Mouse (Mus musculus): ENCODE results near the gene Gm20388. TPM values are rescaled to one million over a fixed set of nuclear protein-coding genes. Genes with fewer than 3 reads are reported as not detected.

The Gm20388 gene
- total RNA-seq, 4 experiments from 2014 or later = 0.17 to 15.1 (median 6.6) TPM

DNA sequence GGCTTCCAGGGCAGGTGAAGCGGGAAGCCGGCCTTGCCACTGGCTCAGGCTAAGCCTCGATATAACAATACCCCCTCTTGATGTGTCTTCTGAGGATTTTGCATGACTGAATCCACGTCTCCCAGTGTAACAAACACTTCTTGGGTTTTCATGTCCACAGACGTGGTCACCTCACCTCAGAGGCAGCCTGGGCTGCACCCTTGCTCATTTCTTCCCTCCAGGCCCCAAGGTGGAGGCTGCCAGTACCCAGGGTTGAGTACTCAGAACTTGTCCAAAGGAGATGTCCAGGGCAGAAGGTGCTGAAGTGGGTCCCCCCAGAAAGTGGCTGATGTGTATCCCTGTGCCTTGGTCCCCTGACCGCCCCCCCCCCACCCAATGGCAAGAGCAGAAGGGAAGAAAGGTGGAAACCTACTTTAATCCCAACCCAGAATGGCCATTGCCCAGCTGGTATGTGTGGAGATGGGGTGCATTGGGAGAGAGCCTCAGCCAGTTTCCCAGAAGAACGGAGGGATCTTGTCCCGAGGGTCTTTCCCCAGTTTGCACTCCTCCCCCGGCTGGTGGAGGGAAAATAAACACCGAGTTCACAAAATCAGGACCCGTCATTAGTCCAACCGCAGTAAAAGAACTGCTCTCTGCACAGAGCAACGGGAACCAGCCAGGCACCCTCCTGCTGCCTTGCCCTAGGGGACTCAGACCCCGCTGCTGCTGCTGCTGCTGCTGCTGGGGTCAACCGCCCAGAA lies 1163.6 kb downstream of the Gm20388 start:
- no peak for DNase-seq (ENCODE audit: low spot score in 2 of 2)

DNA sequence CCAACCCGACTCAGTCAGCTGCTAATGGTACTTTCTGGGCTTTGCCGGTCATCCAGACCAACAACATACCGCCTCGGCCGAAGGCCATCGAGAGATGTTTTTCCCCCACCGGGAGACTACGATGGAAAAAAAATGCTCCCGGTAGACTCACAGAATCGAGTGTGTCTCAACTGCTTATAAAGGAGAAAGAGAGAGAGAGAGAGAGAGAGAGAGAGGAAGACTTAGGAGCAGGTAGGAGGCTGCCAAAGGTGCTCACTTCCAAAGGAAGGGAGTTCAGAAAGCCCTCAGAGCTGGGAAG lies 1164.2 kb downstream of the Gm20388 start:
- no peak for DNase-seq (ENCODE audit: low spot score in 2 of 2)

DNA sequence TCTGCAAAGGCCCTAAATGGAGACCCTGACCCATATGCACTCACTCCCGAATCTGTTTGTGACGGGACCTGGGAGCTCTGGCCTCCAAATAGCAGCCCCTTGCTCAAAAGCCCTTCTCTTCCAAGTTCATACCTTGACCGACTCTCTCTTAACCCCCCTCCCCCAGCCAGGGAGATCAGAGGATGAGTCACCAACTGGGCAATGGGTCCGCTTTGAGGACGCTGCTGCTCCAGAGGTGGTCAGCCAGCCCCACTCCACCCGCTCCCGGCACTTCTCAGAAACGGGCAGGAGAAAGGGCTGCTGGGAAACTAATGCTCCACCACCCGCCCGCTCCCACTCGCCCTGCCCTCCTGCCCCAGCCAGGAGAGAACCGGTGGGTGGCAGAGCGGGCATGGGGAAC lies 1165.3 kb downstream of the Gm20388 start:
- no peak for DNase-seq (ENCODE audit: low spot score in 2 of 2)

GRCm38 (mm10) chr8:121076555-121076954 lies 1165.9 kb downstream of the Gm20388 start:
- DNase-seq (ENCODE audit: low spot score in 2 of 2) = no peak

DNA sequence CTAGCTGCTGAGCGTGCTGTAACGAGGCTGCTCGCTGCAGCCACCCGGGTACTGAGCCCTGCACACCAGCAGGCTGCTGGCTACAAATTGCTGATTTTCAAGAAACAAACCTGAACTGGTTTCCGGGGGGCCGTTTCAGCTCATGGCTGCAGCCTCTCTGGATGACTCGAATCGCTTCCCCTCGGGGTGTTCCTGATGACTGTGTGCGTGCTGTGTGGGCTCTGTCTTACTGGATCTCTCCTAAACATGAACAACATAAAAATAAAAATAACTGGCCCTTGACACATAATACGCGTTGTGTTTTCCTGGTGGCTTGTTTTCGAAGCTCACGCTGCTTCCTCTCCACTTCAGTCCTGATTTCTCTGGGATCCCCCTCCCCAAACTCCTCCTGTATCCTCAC lies 1168.1 kb downstream of the Gm20388 start:
- no peak for DNase-seq (ENCODE audit: low spot score in 2 of 2)

DNA sequence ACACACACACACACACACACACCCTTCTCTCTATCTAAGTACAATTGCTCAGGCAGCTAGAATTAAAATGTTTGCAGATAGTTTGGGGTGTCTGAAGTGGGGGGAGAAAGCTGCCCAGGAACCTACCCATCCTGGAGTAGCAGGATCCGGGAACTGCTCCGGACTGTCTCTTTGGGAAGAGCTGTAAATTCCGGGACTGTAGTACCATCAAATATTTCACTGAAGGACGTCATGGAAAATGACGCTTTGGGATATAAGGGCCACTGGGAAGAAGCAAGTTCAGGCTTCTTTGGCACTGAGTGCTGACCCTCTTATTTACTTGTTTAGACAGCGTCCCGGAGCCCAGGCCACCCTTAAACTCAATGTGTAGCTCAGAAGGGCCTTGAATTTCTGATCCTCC lies 1168.6 kb downstream of the Gm20388 start:
- DNase-seq (ENCODE audit: low spot score in 2 of 2) = no peak

- DNase-seq (ENCODE audit: low spot score in 2 of 2) = no peak
Measured at GRCm38 (mm10) chr8:121079944-121080343, 1169.3 kb downstream of the Gm20388 start.

DNA sequence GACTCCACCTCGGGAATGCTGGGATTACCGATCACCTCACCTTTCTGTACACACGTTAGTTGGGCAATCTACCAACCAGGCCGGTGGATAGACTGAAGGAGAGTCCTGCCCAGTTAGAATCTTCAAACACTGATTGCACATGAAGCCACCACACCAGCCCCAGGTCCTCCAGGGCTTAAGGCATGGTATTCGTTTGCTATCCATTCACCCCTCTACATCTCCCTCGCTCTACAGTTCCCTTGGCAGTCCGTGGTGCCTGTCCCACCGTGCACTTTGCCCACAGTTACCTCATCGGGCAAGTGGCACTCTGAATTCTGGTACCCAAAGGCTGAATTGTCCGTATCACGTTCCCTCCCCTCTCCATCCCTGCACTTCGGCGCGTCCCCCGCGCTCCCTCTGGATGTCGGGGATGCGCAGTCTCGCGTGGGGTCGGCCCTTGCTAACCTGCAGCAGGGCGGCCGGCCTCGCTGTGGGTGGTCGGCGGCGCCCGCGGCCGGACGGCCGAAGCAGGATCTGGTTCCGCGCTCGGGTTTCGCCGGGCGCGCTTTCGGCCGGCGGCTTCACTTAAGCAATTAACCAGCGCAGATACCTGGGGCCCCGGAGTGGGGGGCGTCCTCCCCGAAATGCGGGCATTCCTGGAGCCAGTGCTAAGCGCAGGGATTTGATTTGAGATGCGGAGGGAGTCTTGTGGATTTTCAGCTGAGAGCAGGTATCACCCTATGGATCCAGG lies 1169.9 kb downstream of the Gm20388 start:
- no peak for DNase-seq (ENCODE audit: low spot score in 2 of 2)

DNA sequence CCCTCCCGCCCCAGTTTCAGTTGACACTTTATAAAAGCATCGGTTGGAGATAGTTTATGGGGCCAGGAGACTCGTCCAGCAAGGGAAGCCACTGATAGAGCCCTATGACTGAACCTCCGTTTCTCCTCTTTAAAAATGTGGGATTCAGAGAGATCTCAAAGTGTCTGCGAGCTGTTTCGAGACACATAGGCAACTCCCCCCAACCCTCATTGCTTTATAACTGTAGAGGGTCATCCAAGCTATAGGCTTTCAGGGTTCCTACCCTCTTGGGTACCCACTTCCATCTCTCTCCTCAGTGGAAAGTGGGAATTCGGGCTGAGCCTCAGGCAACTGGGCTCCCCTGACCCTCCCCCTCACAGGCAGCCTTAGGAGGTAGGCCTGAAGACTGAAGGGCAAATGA lies 1170.8 kb downstream of the Gm20388 start:
- no peak for DNase-seq (ENCODE audit: low spot score in 2 of 2)

- DNase-seq (ENCODE audit: low spot score in 2 of 2) = no peak
Measured at GRCm38 (mm10) chr8:121082218-121083092, 1171.8 kb downstream of the Gm20388 start.

- DNase-seq (ENCODE audit: low spot score in 2 of 2) = no peak
Measured at GRCm38 (mm10) chr8:121083093-121083935, 1172.7 kb downstream of the Gm20388 start.

- no peak for DNase-seq (ENCODE audit: low spot score in 2 of 2)
Measured at GRCm38 (mm10) chr8:121083936-121084209, 1173.2 kb downstream of the Gm20388 start.

DNA sequence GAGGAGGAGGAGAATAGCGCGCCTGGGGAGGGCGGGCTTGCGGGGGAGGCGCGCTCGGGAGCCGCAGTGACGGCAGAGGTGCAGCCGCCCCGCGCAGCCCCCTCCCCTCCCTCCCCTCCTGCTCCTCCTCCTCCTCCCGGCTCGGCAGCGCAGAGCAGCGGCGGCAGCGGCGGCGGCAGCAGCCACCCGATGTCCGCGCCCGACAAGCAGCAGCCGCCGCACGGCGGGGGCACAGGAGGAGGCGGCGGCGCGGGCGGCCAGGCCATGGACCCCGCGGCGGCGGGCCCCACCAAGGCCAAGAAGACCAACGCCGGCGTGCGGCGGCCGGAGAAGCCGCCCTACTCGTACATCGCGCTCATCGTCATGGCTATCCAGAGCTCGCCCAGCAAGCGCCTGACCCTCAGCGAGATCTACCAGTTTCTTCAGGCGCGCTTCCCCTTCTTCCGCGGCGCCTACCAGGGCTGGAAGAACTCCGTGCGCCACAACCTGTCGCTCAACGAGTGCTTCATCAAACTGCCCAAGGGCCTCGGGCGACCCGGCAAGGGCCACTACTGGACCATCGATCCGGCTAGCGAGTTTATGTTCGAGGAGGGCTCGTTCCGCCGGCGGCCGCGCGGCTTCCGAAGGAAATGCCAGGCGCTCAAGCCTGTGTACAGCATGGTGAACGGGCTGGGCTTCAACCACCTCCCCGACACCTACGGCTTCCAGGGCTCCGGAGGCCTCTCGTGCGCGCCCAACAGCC lies 1173.7 kb downstream of the Gm20388 start, which contains the start of gene Foxf1:
Foxf1 (plus strand) TSS at position 177 of the 742 bp plus-strand sequence.
- DNase-seq (ENCODE audit: low spot score in 2 of 2) = no peak

- DNase-seq (ENCODE audit: low spot score in 2 of 2) = no peak
Measured at GRCm38 (mm10) chr8:121085011-121085410, 1174.4 kb downstream of the Gm20388 start.

- DNase-seq (ENCODE audit: low spot score in 2 of 2) = no peak
Measured at GRCm38 (mm10) chr8:121085561-121085960, 1174.9 kb downstream of the Gm20388 start.

GRCm38 (mm10) chr8:121086004-121086900 lies 1175.6 kb downstream of the Gm20388 start:
- no peak for DNase-seq (ENCODE audit: low spot score in 2 of 2)

DNA sequence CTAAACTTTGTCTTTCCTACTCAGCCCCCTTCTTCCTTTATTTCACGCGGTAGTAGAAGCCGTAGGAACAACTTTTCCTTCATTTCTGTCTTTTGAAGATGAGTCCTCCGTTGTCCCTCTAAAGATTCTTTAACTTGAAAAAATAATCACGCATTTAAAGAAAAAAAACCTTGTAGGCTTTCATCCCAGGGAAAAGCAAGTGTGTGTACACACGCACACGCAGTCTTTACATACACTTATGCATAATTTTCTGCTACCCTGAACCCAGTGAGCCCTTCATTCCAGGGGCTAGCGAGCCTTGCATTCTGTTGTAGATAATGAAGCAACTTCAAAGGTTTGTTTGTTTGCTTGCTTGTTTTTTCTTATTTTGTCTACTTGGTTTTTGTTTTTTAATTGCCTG lies 1177.6 kb downstream of the Gm20388 start:
- no peak for DNase-seq (ENCODE audit: low spot score in 2 of 2)

GRCm38 (mm10) chr8:121088871-121089630 lies 1178.4 kb downstream of the Gm20388 start:
- no peak for DNase-seq (ENCODE audit: low spot score in 2 of 2)
